Comparison of ENCODE assay signal across 20 mouse cellular contexts in the genomic region with DNA sequence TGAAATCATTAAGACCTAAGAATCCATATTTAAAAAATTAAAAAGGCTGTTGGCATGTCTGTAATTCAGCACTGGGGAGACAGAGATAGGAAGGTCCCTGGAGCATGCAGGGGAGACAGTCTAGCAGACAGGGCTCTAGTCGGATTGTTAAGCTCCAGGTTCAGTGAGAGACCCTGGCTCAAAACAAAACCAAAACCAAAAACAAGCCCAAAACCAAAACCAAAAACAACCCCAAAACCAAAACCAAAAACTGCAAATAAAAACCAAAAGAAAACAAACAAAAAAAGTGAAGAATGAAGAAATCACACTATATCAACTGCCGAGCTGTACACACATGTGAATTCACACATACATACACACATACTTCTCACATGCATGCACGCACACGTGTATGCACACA.
DNase-seq lines count a peak whose midpoint lies in the region; ATAC-seq lines count a peak whose summit lies in the region.
"Had no signal": no experiment of that assay in that cellular context is flagged by ENCODE, and none has a peak within 500 bp of the region (broad histone marks: within the 10 kb centered on the region; RNA-seq: fewer than 3 reads in every experiment).

No protein-coding gene starts in this region.

- intact Hi-C loops in heart, postnatal 14 days (cut with DNase I) = no loop called here

- ATAC-seq in CD4-positive, CD25-positive, alpha-beta regulatory T cell, adult 4 months = peak; percentile 63
- ATAC-seq: activated CD4-positive, CD25-positive, alpha-beta regulatory T cell, adult 4 months; forebrain, embryonic 14.5 days; forebrain, embryonic 16.5 days; Patski had no signal

- DNase-seq in heart, adult 11 months = peak; percentile 22
- no peak for DNase-seq in heart, postnatal 14 days
- peak; percentile 68 for DNase-seq in induced T-regulatory cell, adult 2 months (ENCODE audit: low read depth)
- DNase-seq in cerebellum, postnatal 4 days (ENCODE audit: low spot score in 2 of 2) = no peak
- DNase-seq in gastrocnemius, postnatal 10 days = no peak
- DNase-seq: adrenal gland, adult 8-10 months; adrenal gland, postnatal 14 days; adrenal gland, postnatal 36 days; B cell, adult 2 months; cerebellum, adult 11-12 months; cerebellum, adult 2 months; cerebellum, adult 9-10 months; cerebellum, postnatal 10 days; cerebellum, postnatal 25 days; embryo, embryonic 11 days had no signal

Comparison
In these comparisons a context has a peak if more than half of its experiments do, and no peak if none do; other contexts are left out.
1. DNase-seq: peak in heart, adult 11 months (single experiment) and induced T-regulatory cell, adult 2 months (single experiment); none in heart, postnatal 14 days (0 of 2), cerebellum, postnatal 4 days (0 of 2) and gastrocnemius, postnatal 10 days (single experiment).